Mouse (Mus musculus) adrenal gland, postnatal 14 days (tissue): ENCODE measurements around the gene Apol9b. TPM values are rescaled to one million over a fixed set of nuclear protein-coding genes. Genes with fewer than 3 reads are reported as not detected.
A peak's percentile ranks its signal among the peaks of the same experiment; 100 is the strongest.

ENCODE experiments used
- DNase-seq: peaks from one replicate; pipeline ENCODE4 v3.0.0; 2021; ENCODE audit warnings: mixed read lengths
- total RNA-seq: library from RNA; stranded (reverse); gene quantifications from 2 replicates; pipeline ENCODE4 v1.2.3, GENCODE M21; 2021

Apol9b gene
- total RNA-seq, 1 experiment from 2014 or later: 0.33 TPM

GRCm38 (mm10) chr15:77746326-77746725 is 17.5 kb downstream of the Apol9b start:
- no peak for DNase-seq

GRCm38 (mm10) chr15:77748414-77748813 is 19.6 kb downstream of the Apol9b start:
- no peak for DNase-seq

GRCm38 (mm10) chr15:77749717-77750116 is 20.9 kb downstream of the Apol9b start:
- DNase-seq: no peak

GRCm38 (mm10) chr15:77750461-77750860 is 21.6 kb downstream of the Apol9b start:
- peak; percentile 57 for DNase-seq

GRCm38 (mm10) chr15:77752443-77752842 is 23.6 kb downstream of the Apol9b start:
- no peak for DNase-seq

GRCm38 (mm10) chr15:77755132-77755531 is 26.3 kb downstream of the Apol9b start:
- no peak for DNase-seq

GRCm38 (mm10) chr15:77756081-77756480 is 27.2 kb downstream of the Apol9b start:
- no peak for DNase-seq

- DNase-seq: peak; percentile 77
Measured at GRCm38 (mm10) chr15:77756848-77757247, 28.0 kb downstream of the Apol9b start, which contains the start of gene Apol8. Gene Apol8, minus strand, starts transcription at chr15:77757003.

- DNase-seq: no peak
Measured at GRCm38 (mm10) chr15:77757586-77758226, 28.9 kb downstream of the Apol9b start.

- DNase-seq: no peak
Measured at GRCm38 (mm10) chr15:77760037-77760436, 31.2 kb downstream of the Apol9b start.

- peak; percentile 85 for DNase-seq
Measured at GRCm38 (mm10) chr15:77761083-77761482, 32.2 kb downstream of the Apol9b start.

- peak; percentile 81 for DNase-seq
Measured at GRCm38 (mm10) chr15:77761561-77762380, 32.9 kb downstream of the Apol9b start.

- DNase-seq: no peak
Measured at GRCm38 (mm10) chr15:77763050-77763449, 34.2 kb downstream of the Apol9b start.

GRCm38 (mm10) chr15:77763702-77764101 is 34.9 kb downstream of the Apol9b start:
- DNase-seq: peak; percentile 61

- DNase-seq: peak; percentile 71
Measured at GRCm38 (mm10) chr15:77764391-77765006, 35.7 kb downstream of the Apol9b start.

GRCm38 (mm10) chr15:77765484-77766093 is 36.8 kb downstream of the Apol9b start:
- DNase-seq: no peak

- no peak for DNase-seq
Measured at GRCm38 (mm10) chr15:77766981-77767380, 38.1 kb downstream of the Apol9b start.

GRCm38 (mm10) chr15:77770341-77770740 is 41.5 kb downstream of the Apol9b start:
- no peak for DNase-seq

GRCm38 (mm10) chr15:77770942-77771341 is 42.1 kb downstream of the Apol9b start:
- no peak for DNase-seq

- DNase-seq: no peak
Measured at GRCm38 (mm10) chr15:77773099-77773915, 44.5 kb downstream of the Apol9b start.

- no peak for DNase-seq
Measured at GRCm38 (mm10) chr15:77774303-77774702, 45.5 kb downstream of the Apol9b start.
